11 mouse cellular contexts compared by ENCODE assay signal in genomic region chr2:174761452-174762101, GRCm38 (mm10). TPM values are rescaled to one million over a fixed set of nuclear protein-coding genes. Genes with fewer than 3 reads are reported as not detected.
DNase-seq lines count a peak whose midpoint lies in the region; ATAC-seq and TF ChIP-seq lines count a peak whose summit lies in the region.
"Had no signal": no experiment of that assay in that cellular context is flagged by ENCODE, and none has a peak within 500 bp of the region (broad histone marks: within the 10 kb centered on the region; RNA-seq: fewer than 3 reads in every experiment).

No protein-coding gene starts in this region.

- ATAC-seq in heart, embryonic 15.5 days (replicated peaks; ENCODE audit: insufficient number of reproducible peaks, insufficient read depth, low FRiP score, low read depth): no peak
- 0 out of 2 replicates have a peak, but pooled peaks have one; percentile 30 for ATAC-seq in midbrain, embryonic 13.5 days
- ATAC-seq in midbrain, postnatal 0 days (ENCODE audit: low FRiP score): no peak
- no peak; the same call in 1 of the 2 replicates for ATAC-seq in intestine, embryonic 16.5 days
- no peak for ATAC-seq in stomach, embryonic 16.5 days (ENCODE audit: insufficient read depth, low FRiP score)

- WGBS in heart, embryonic 15.5 days: 64% methylated on average over 6 of the region's 6 CpGs
- 56% methylated on average over 6 of the region's 6 CpGs for WGBS in midbrain, embryonic 13.5 days
- 49% methylated on average over 6 of the region's 6 CpGs for WGBS in midbrain, postnatal 0 days
- WGBS in intestine, embryonic 16.5 days: 60% methylated on average over 6 of the region's 6 CpGs
- WGBS in stomach, embryonic 16.5 days: 47% methylated on average over 6 of the region's 6 CpGs

- H3K27me3 ChIP-seq in heart, embryonic 15.5 days: peaks cover 32% of the 10 kb centered on the region
- H3K27me3 ChIP-seq in midbrain, embryonic 13.5 days: peaks cover 29% of the 10 kb centered on the region
- peaks cover 21% of the 10 kb centered on the region for H3K27me3 ChIP-seq in midbrain, postnatal 0 days (ENCODE audit: insufficient read depth, low read length)
- no peaks in the 10 kb centered on the region for H3K27me3 ChIP-seq in intestine, embryonic 16.5 days (replicated peaks; ENCODE audit: control insufficient read depth, insufficient read depth, low read length)
- no peaks in the 10 kb centered on the region for H3K27me3 ChIP-seq in stomach, embryonic 16.5 days (ENCODE audit: control insufficient read depth, insufficient read depth, low read length)

- peaks cover 7% of the 10 kb centered on the region for H3K4me1 ChIP-seq in heart, embryonic 15.5 days (replicated peaks)
- peaks cover 8% of the 10 kb centered on the region for H3K4me1 ChIP-seq in midbrain, embryonic 13.5 days (replicated peaks)
- no peaks in the 10 kb centered on the region for H3K4me1 ChIP-seq in midbrain, postnatal 0 days (ENCODE audit: insufficient read depth, low read length)
- H3K4me1 ChIP-seq in intestine, embryonic 16.5 days (ENCODE audit: control insufficient read depth, insufficient read depth, low read length): peaks cover 13% of the 10 kb centered on the region
- 0 out of 2 replicates have a peak, but pooled peaks cover 5% of the 10 kb centered on the region for H3K4me1 ChIP-seq in stomach, embryonic 16.5 days (ENCODE audit: control insufficient read depth, insufficient read depth, low read length)

- DNase-seq in heart, adult 18-20 months: no peak
- DNase-seq in midbrain, postnatal 0 days (ENCODE audit: low spot score): no peak
- no peak for DNase-seq in adrenal gland, adult 2 months
- no peak for DNase-seq in adrenal gland, adult 18-20 months (ENCODE audit: low spot score in 2 of 2)
- DNase-seq: adrenal gland, postnatal 14 days; cerebellum, adult 9-11 months; layer of hippocampus, postnatal 36 days had no signal

- TF ChIP-seq CTCF in midbrain, postnatal 0 days (IDR thresholded peaks at IDR 0.05): no peak

- peak overlapping the region; percentile 93; the same call in 1 of the 2 replicates for H3K4me2 ChIP-seq in heart, embryonic 15.5 days
- H3K4me2 ChIP-seq in midbrain, embryonic 13.5 days (replicated peaks): peak overlapping the region; percentile 70
- no peak overlapping the region for H3K4me2 ChIP-seq in midbrain, postnatal 0 days (ENCODE audit: low read depth, low read length, poor library complexity, severe bottlenecking)
- H3K4me2 ChIP-seq in intestine, embryonic 16.5 days (ENCODE audit: low read depth, low read length): peak overlapping the region; percentile 93
- H3K4me2 ChIP-seq in stomach, embryonic 16.5 days (ENCODE audit: low read depth, low read length): peak overlapping the region; percentile 71

- H3K36me3 ChIP-seq in heart, embryonic 15.5 days: no peaks in the 10 kb centered on the region
- H3K36me3 ChIP-seq in midbrain, embryonic 13.5 days: no peaks in the 10 kb centered on the region
- no peaks in the 10 kb centered on the region for H3K36me3 ChIP-seq in midbrain, postnatal 0 days (ENCODE audit: insufficient read depth, low read length)
- no peaks in the 10 kb centered on the region for H3K36me3 ChIP-seq in intestine, embryonic 16.5 days (ENCODE audit: control insufficient read depth, insufficient read depth, low read length)
- no peaks in the 10 kb centered on the region for H3K36me3 ChIP-seq in stomach, embryonic 16.5 days (ENCODE audit: control insufficient read depth, insufficient read depth, low read length)

- no peak overlapping the region for H3K27ac ChIP-seq in heart, embryonic 15.5 days
- no peak overlapping the region for H3K27ac ChIP-seq in midbrain, embryonic 13.5 days
- H3K27ac ChIP-seq in midbrain, postnatal 0 days (ENCODE audit: low read depth, low read length): no peak overlapping the region
- H3K27ac ChIP-seq in intestine, embryonic 16.5 days (ENCODE audit: low read length): peak overlapping the region; percentile 49; the same call in 1 of the 2 replicates
- H3K27ac ChIP-seq in stomach, embryonic 16.5 days (ENCODE audit: low read length): peak overlapping the region; percentile 5; the same call in 1 of the 2 replicates

- H3K4me3 ChIP-seq in heart, embryonic 15.5 days: no peak overlapping the region
- H3K4me3 ChIP-seq in midbrain, embryonic 13.5 days (replicated peaks): no peak overlapping the region; the same call in 1 of the 2 replicates
- H3K4me3 ChIP-seq in midbrain, postnatal 0 days (ENCODE audit: low read depth, low read length): no peak overlapping the region
- H3K4me3 ChIP-seq in intestine, embryonic 16.5 days (ENCODE audit: low read length): peak overlapping the region; percentile 61
- peak overlapping the region; percentile 54 for H3K4me3 ChIP-seq in stomach, embryonic 16.5 days (replicated peaks; ENCODE audit: low read length)

- no peak overlapping the region for H3K9ac ChIP-seq in heart, embryonic 15.5 days
- H3K9ac ChIP-seq in midbrain, embryonic 13.5 days (replicated peaks): no peak overlapping the region
- no peak overlapping the region for H3K9ac ChIP-seq in midbrain, postnatal 0 days (replicated peaks; ENCODE audit: low read length, poor library complexity, severe bottlenecking)
- peak overlapping the region; percentile 51; the same call in 1 of the 2 replicates for H3K9ac ChIP-seq in intestine, embryonic 16.5 days (ENCODE audit: low read depth, low read length)
- H3K9ac ChIP-seq in stomach, embryonic 16.5 days (ENCODE audit: low read length): peak overlapping the region; percentile 68

- no peaks in the 10 kb centered on the region for H3K9me3 ChIP-seq in heart, embryonic 15.5 days (replicated peaks)
- no peaks in the 10 kb centered on the region for H3K9me3 ChIP-seq in midbrain, embryonic 13.5 days
- H3K9me3 ChIP-seq in midbrain, postnatal 0 days (ENCODE audit: low read length): no peaks in the 10 kb centered on the region
- no peaks in the 10 kb centered on the region for H3K9me3 ChIP-seq in intestine, embryonic 16.5 days (ENCODE audit: control insufficient read depth, low read length)
- no peaks in the 10 kb centered on the region for H3K9me3 ChIP-seq in stomach, embryonic 16.5 days (replicated peaks; ENCODE audit: control insufficient read depth, low read length)

RNA-seq across cellular contexts. Expression of gene Edn3, which starts 1.2 kb away (rescaled TPM):
- polyA plus RNA-seq in heart, embryonic 15.5 days (2015; fragmentation: Nextera tagmentation; extraction: Ambion mirVana): 1.0 and 3.1 TPM in 2 replicates
- total RNA-seq in heart, adult 18-20 months (2021): 1 to 10 TPM; 2.2 to 2.3 TPM
- polyA plus RNA-seq in midbrain, embryonic 13.5 days (2015; fragmentation: Nextera tagmentation; extraction: Ambion mirVana): 4.9 and 6.7 TPM in 2 replicates
- total RNA-seq in midbrain, postnatal 0 days (2014; rRNA removed): 5.4 and 6.0 TPM in 2 replicates
- polyA plus RNA-seq in midbrain, postnatal 0 days (2015; fragmentation: Nextera tagmentation; extraction: Ambion mirVana): 6.1 and 8.3 TPM in 2 replicates
- polyA plus RNA-seq in intestine, embryonic 16.5 days (2015; fragmentation: Nextera tagmentation; extraction: Ambion mirVana): 11.7 and 15.3 TPM in 2 replicates
- polyA plus RNA-seq in stomach, embryonic 16.5 days (2015; fragmentation: Nextera tagmentation; extraction: Ambion mirVana): 15.3 and 19.2 TPM in 2 replicates
- 10 to 100 TPM; 16.8 to 27.1 TPM for total RNA-seq in adrenal gland, adult 2 months (2021)
- 5.7 and 5.9 TPM in 2 replicates for polyA plus RNA-seq in adrenal gland, adult 2 months (2012; rRNA removed)
- 10 to 100 TPM; 18.7 to 20.6 TPM for total RNA-seq in adrenal gland, adult 18-20 months (2021)

Comparison
In these comparisons a context has a peak if more than half of its experiments do, and no peak if none do; other contexts are left out.
1. H3K27ac ChIP-seq: peak in intestine, embryonic 16.5 days (single experiment) and stomach, embryonic 16.5 days (single experiment); none in heart, embryonic 15.5 days (single experiment), midbrain, embryonic 13.5 days (single experiment) and midbrain, postnatal 0 days (single experiment).
2. H3K4me3 ChIP-seq: peak in intestine, embryonic 16.5 days (single experiment) and stomach, embryonic 16.5 days (single experiment); none in heart, embryonic 15.5 days (single experiment), midbrain, embryonic 13.5 days (single experiment) and midbrain, postnatal 0 days (single experiment).
3. H3K9ac ChIP-seq: peak in intestine, embryonic 16.5 days (single experiment) and stomach, embryonic 16.5 days (single experiment); none in heart, embryonic 15.5 days (single experiment), midbrain, embryonic 13.5 days (single experiment) and midbrain, postnatal 0 days (single experiment).